ENCODE assay signal across 8 mouse cellular contexts in genomic region chr11:102399610-102400072, GRCm38 (mm10). TPM values are rescaled to one million over a fixed set of nuclear protein-coding genes. Genes with fewer than 3 reads are reported as not detected.
DNase-seq lines count a peak whose midpoint lies in the region; ATAC-seq and TF ChIP-seq lines count a peak whose summit lies in the region.

No protein-coding gene starts in this region.

- no peak for ATAC-seq in embryonic facial prominence, embryonic 14.5 days (ENCODE audit: low read depth)
- no peak for ATAC-seq in limb, embryonic 15.5 days (ENCODE audit: insufficient number of reproducible peaks, low FRiP score, low TSS enrichment, low read depth)

- H3K4me2 ChIP-seq in embryonic facial prominence, embryonic 14.5 days (ENCODE audit: low read depth, low read length): peak overlapping the region; percentile 62
- H3K4me2 ChIP-seq in limb, embryonic 15.5 days: peak overlapping the region; percentile 46

- TF ChIP-seq CTCF in kidney, adult 2 months (conservative IDR thresholded peaks at IDR 0.05; ENCODE audit: insufficient read depth, insufficient read length, low read depth, low read length): no peak
- no peak for TF ChIP-seq CTCF in brain, embryonic 14.5 days (IDR thresholded peaks at IDR 0.05; ENCODE audit: borderline replicate concordance, extremely low read depth, insufficient read depth, insufficient read length)

- peak overlapping the region; percentile 42 for H3K9ac ChIP-seq in embryonic facial prominence, embryonic 14.5 days (ENCODE audit: low read depth, low read length)
- no peak overlapping the region for H3K9ac ChIP-seq in limb, embryonic 15.5 days

- H3K36me3 ChIP-seq in kidney, adult 2 months (ENCODE audit: control insufficient read depth, insufficient read depth, low read length): peaks cover 6% of the 10 kb centered on the region
- peaks cover 26% of the 10 kb centered on the region for H3K36me3 ChIP-seq in embryonic facial prominence, embryonic 14.5 days (ENCODE audit: control insufficient read depth, insufficient read depth, low read length)
- peaks cover 27% of the 10 kb centered on the region for H3K36me3 ChIP-seq in limb, embryonic 15.5 days

- H3K4me3 ChIP-seq in kidney, adult 2 months (ENCODE audit: insufficient read depth, low read depth, low read length): peak overlapping the region; percentile 14; the same call in 1 of the 2 replicates
- H3K4me3 ChIP-seq in embryonic facial prominence, embryonic 14.5 days (ENCODE audit: low read depth, low read length): peak overlapping the region; percentile 37
- peak overlapping the region; percentile 18 for H3K4me3 ChIP-seq in limb, embryonic 15.5 days

- no peaks in the 10 kb centered on the region for H3K27me3 ChIP-seq in kidney, adult 2 months (replicated peaks; ENCODE audit: control insufficient read depth, insufficient read depth, low read length)
- peaks cover 39% of the 10 kb centered on the region for H3K27me3 ChIP-seq in embryonic facial prominence, embryonic 14.5 days (replicated peaks; ENCODE audit: control insufficient read depth, insufficient read depth, low read length)
- peaks cover 77% of the 10 kb centered on the region for H3K27me3 ChIP-seq in limb, embryonic 15.5 days

- DNase-seq in kidney, adult 2 months: no peak
- no peak for DNase-seq in kidney, adult 11 months
- DNase-seq in brain, embryonic 14.5 days (ENCODE audit: low read depth): peak; percentile 56
- DNase-seq in embryonic facial prominence, embryonic 14.5 days (ENCODE audit: low spot score): peak; percentile 62
- DNase-seq in testis, postnatal 10 days (ENCODE audit: low spot score): peak; percentile 59
- no peak for DNase-seq in T-cell, adult 2 months (ENCODE audit: low spot score)
- no peak for DNase-seq in urinary bladder, postnatal 4 days (ENCODE audit: low spot score in 2 of 2)

- peaks cover 9% of the 10 kb centered on the region; the same call in 1 of the 2 replicates for H3K4me1 ChIP-seq in kidney, adult 2 months (ENCODE audit: control insufficient read depth, insufficient read depth, low read length)
- peaks cover 8% of the 10 kb centered on the region for H3K4me1 ChIP-seq in embryonic facial prominence, embryonic 14.5 days (ENCODE audit: control insufficient read depth, insufficient read depth, low read length)
- peaks cover 12% of the 10 kb centered on the region for H3K4me1 ChIP-seq in limb, embryonic 15.5 days

- no peaks in the 10 kb centered on the region for H3K9me3 ChIP-seq in embryonic facial prominence, embryonic 14.5 days (ENCODE audit: control insufficient read depth, low read length)
- no peaks in the 10 kb centered on the region for H3K9me3 ChIP-seq in limb, embryonic 15.5 days

- no peak for TF ChIP-seq POLR2A in kidney, adult 2 months (IDR thresholded peaks at IDR 0.05; ENCODE audit: low read depth, low read length)
- TF ChIP-seq POLR2A in brain, embryonic 14.5 days (IDR thresholded peaks at IDR 0.05; ENCODE audit: borderline replicate concordance, extremely low read depth, insufficient read depth, insufficient read length, poor library complexity, severe bottlenecking): no peak

- H3K27ac ChIP-seq in kidney, adult 2 months (ENCODE audit: insufficient read depth, low read depth, low read length): no peak overlapping the region
- no peak overlapping the region for H3K27ac ChIP-seq in embryonic facial prominence, embryonic 14.5 days (replicated peaks; ENCODE audit: low read depth, low read length)
- no peak overlapping the region for H3K27ac ChIP-seq in limb, embryonic 15.5 days

- 7% methylated on average over 34 of the region's 34 CpGs for WGBS in kidney, adult 2 months
- 2% methylated on average over 26 of the region's 34 CpGs for WGBS in embryonic facial prominence, embryonic 14.5 days
- 2% methylated on average over 34 of the region's 34 CpGs for WGBS in limb, embryonic 15.5 days

RNA-seq across cellular contexts. Expression of gene Rundc3a, which starts 6.4 kb away (rescaled TPM):
- polyA plus RNA-seq in kidney, adult 2 months (2012; rRNA removed): 2.6 and 3.4 TPM in 2 replicates
- polyA plus RNA-seq in brain, embryonic 14.5 days (2012; rRNA removed): 292 and 306 TPM in 2 replicates
- 7.1 and 7.8 TPM in 2 replicates for polyA plus RNA-seq in embryonic facial prominence, embryonic 14.5 days (2014; fragmentation: Nextera tagmentation; extraction: Ambion mirVana)
- 1.2 and 1.6 TPM in 2 replicates for polyA plus RNA-seq in limb, embryonic 15.5 days (2015; fragmentation: Nextera tagmentation; extraction: Ambion mirVana)

RNA-seq across cellular contexts. Expression of gene Slc25a39, which starts 8.1 kb away (rescaled TPM):
- 1,128 and 1,486 TPM in 2 replicates for polyA plus RNA-seq in kidney, adult 2 months (2012; rRNA removed)
- polyA plus RNA-seq in brain, embryonic 14.5 days (2012; rRNA removed): 122 and 129 TPM in 2 replicates
- polyA plus RNA-seq in embryonic facial prominence, embryonic 14.5 days (2014; fragmentation: Nextera tagmentation; extraction: Ambion mirVana): 190 and 194 TPM in 2 replicates
- polyA plus RNA-seq in limb, embryonic 15.5 days (2015; fragmentation: Nextera tagmentation; extraction: Ambion mirVana): 184 and 195 TPM in 2 replicates

RNA-seq across cellular contexts. Expression of gene Grn, which starts 30.5 kb away (rescaled TPM):
- 184 and 195 TPM in 2 replicates for polyA plus RNA-seq in kidney, adult 2 months (2012; rRNA removed)
- 33.2 and 53.0 TPM in 2 replicates for polyA plus RNA-seq in brain, embryonic 14.5 days (2012; rRNA removed)
- polyA plus RNA-seq in embryonic facial prominence, embryonic 14.5 days (2014; fragmentation: Nextera tagmentation; extraction: Ambion mirVana): 121 and 129 TPM in 2 replicates
- polyA plus RNA-seq in limb, embryonic 15.5 days (2015; fragmentation: Nextera tagmentation; extraction: Ambion mirVana): 192 and 215 TPM in 2 replicates

RNA-seq across cellular contexts. Expression of gene Slc4a1, which starts 33.6 kb away (rescaled TPM):
- polyA plus RNA-seq in kidney, adult 2 months (2012; rRNA removed): 79.5 and 90.6 TPM in 2 replicates
- 1.3 and 2.6 TPM in 2 replicates for polyA plus RNA-seq in brain, embryonic 14.5 days (2012; rRNA removed)
- polyA plus RNA-seq in embryonic facial prominence, embryonic 14.5 days (2014; fragmentation: Nextera tagmentation; extraction: Ambion mirVana): 6.0 and 6.8 TPM in 2 replicates
- polyA plus RNA-seq in limb, embryonic 15.5 days (2015; fragmentation: Nextera tagmentation; extraction: Ambion mirVana): 5.9 and 10.4 TPM in 2 replicates

RNA-seq across cellular contexts. Expression of gene Fam171a2, which starts 47.8 kb away (rescaled TPM):
- 18.9 and 20.4 TPM in 2 replicates for polyA plus RNA-seq in kidney, adult 2 months (2012; rRNA removed)
- 221 and 276 TPM in 2 replicates for polyA plus RNA-seq in brain, embryonic 14.5 days (2012; rRNA removed)
- 6.8 and 10.7 TPM in 2 replicates for polyA plus RNA-seq in embryonic facial prominence, embryonic 14.5 days (2014; fragmentation: Nextera tagmentation; extraction: Ambion mirVana)
- 4.9 and 5.7 TPM in 2 replicates for polyA plus RNA-seq in limb, embryonic 15.5 days (2015; fragmentation: Nextera tagmentation; extraction: Ambion mirVana)

Comparison
In these comparisons a context has a peak if more than half of its experiments do, and no peak if none do; other contexts are left out.
1. DNase-seq: peak in brain, embryonic 14.5 days (single experiment), embryonic facial prominence, embryonic 14.5 days (single experiment) and testis, postnatal 10 days (single experiment); none in kidney, adult 2 months (single experiment), kidney, adult 11 months (single experiment), T-cell, adult 2 months (single experiment) and urinary bladder, postnatal 4 days (0 of 2).
2. RNA of gene Rundc3a, which starts 6.4 kb away (polyA plus RNA-seq): 292 to 306 TPM in brain, embryonic 14.5 days; 7.1 to 7.8 TPM in embryonic facial prominence, embryonic 14.5 days, 2.6 to 3.4 TPM in kidney, adult 2 months and 1.2 to 1.6 TPM in limb, embryonic 15.5 days; every median in the first group is over 10 times any median in the second.
3. Peak in every context shown above with its lines, with median percentiles within 50 percentile points of each other: H3K4me3 ChIP-seq.